Mouse (Mus musculus) c-Kit-positive CD71-positive TER-119-positive erythroid progenitor cells, embryonic 14.5 days (primary cell): ENCODE data around the gene Apba2.

Experiments
- DNase-seq: peaks from one replicate; pipeline ENCODE4 v3.0.0-alpha.2; 2013; ENCODE audit warnings: low spot score

The Apba2 gene

DNA sequence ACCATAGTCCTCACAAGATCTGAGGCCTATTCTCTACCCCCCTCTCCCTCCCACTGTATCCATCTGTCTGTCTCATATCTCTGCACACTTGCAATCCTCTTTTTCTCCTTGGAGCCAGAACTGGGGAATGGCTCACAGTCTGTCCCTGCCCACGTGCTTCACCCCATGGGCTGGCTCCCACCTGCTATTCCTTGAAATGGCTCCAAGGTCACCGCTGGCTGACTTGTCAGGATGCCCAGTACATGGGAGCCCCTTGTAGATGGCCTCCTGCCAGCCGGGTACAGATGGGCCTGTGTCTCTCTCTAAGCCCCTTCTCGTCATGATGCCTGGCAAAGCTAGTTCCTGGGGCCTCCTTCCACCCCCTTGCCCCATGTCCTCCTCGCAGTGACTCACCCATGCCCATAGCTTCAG lies 226.7 kb downstream of the Apba2 start:
- no peak for DNase-seq

GRCm38 (mm10) chr7:64728816-64729215 lies 227.3 kb downstream of the Apba2 start:
- no peak for DNase-seq

GRCm38 (mm10) chr7:64729785-64730184 lies 228.3 kb downstream of the Apba2 start:
- DNase-seq, result no peak

GRCm38 (mm10) chr7:64739131-64739530 lies 237.6 kb downstream of the Apba2 start:
- DNase-seq, result no peak

GRCm38 (mm10) chr7:64741333-64742307 lies 240.1 kb downstream of the Apba2 start:
- DNase-seq, result peak; percentile 34

GRCm38 (mm10) chr7:64743610-64744009 lies 242.1 kb downstream of the Apba2 start:
- DNase-seq, result no peak

- DNase-seq, result peak; percentile 15
Measured at GRCm38 (mm10) chr7:64751465-64751864, 250.0 kb downstream of the Apba2 start.

- no peak for DNase-seq
Measured at GRCm38 (mm10) chr7:64752133-64752532, 250.6 kb downstream of the Apba2 start.

GRCm38 (mm10) chr7:64753678-64754077 lies 252.2 kb downstream of the Apba2 start:
- no peak for DNase-seq

DNA sequence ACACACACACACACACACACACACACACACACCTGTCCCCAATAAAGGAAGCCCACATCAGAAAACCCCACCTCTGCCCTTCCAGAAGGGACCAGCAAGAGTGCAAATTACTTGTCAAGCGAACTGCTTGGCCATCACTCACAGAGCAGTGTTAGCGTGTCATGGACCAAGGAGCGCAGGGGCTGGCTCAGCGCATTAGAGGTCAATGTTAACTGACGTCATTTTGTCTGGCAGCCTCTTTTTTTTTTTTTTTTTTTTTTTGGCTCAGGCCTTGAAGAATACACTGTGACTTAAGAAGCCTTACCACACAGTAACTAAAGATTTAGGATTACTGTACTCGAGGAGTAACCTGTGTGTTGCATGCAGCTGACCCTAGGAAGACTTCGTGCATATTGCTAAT lies 252.7 kb downstream of the Apba2 start:
- DNase-seq, result no peak

GRCm38 (mm10) chr7:64755141-64755540 lies 253.6 kb downstream of the Apba2 start:
- no peak for DNase-seq

- no peak for DNase-seq
Measured at GRCm38 (mm10) chr7:64765595-64765994, 264.1 kb downstream of the Apba2 start.

GRCm38 (mm10) chr7:64769768-64770167 lies 268.3 kb downstream of the Apba2 start:
- DNase-seq, result no peak

DNA sequence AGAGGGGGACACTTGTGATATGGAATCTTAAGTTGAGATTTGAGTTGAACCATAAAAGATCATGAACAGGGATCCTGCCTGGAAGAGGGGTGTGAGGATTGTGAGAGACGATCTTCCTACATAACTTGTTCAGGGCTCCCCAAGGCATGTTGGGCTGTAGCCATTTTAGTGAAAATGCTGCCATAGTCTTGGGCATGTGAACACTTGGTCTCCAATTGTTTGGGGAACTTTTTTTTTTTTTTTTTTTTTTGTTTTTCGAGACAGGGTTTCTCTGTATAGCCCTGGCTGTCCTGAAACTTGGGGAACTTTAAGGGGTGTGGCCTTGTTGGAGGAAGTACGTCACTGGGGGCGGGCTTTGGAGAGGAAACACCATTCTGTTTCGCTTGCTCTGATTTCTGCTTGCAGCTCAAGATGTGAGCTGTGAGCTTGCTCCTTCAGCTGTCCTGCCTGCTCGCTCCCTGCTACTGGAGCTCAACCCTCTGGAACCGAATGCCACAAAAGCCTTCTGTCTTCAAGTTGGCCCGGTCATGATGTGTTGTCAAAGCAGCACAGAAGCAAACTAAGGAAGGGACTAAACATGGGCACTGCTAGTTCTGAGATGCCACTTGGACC lies 269.4 kb downstream of the Apba2 start:
- no peak for DNase-seq

- DNase-seq, result no peak
Measured at GRCm38 (mm10) chr7:64773465-64773864, 272.0 kb downstream of the Apba2 start.

- DNase-seq, result no peak
Measured at GRCm38 (mm10) chr7:64776708-64777489, 275.4 kb downstream of the Apba2 start.

GRCm38 (mm10) chr7:64779501-64779900 lies 278.0 kb downstream of the Apba2 start:
- DNase-seq, result no peak

DNA sequence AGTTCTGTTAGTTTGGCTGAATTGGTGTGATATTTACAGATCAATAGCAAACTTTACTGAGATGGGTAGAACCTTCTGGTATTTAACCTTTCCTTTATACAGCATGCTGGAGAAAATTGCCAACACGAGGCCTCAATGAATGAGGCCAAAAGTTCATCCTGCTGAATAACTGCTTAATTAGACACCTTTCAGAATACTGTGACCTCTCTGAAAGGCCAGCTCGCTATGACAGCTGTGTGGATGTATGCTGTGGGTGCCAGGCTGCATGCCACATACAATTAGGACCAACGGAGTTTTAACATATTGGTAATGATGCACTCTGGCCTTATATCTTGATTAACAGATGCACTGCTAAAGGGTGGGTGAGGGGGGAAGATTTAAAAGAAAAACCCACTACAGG lies 283.5 kb downstream of the Apba2 start:
- no peak for DNase-seq

- no peak for DNase-seq
Measured at GRCm38 (mm10) chr7:64791145-64791544, 289.6 kb downstream of the Apba2 start.

GRCm38 (mm10) chr7:64792031-64792430 lies 290.5 kb downstream of the Apba2 start:
- no peak for DNase-seq

- DNase-seq, result no peak
Measured at GRCm38 (mm10) chr7:64795554-64795953, 294.0 kb downstream of the Apba2 start.
